Mouse (Mus musculus) testis, postnatal 14 days (tissue): ENCODE measurements at regions not wholly inside any gene's neighbourhood (a gene's known extent, or its start where the extent isn't known, plus 50 kb on each side); places are given as distances from the start of the nearest gene placed in this dataset.

Experiments used
- DNase-seq: peaks from one replicate; pipeline ENCODE4 v3.0.0; 2021; ENCODE audit warnings: low spot score

GRCm38 (mm10) chr12:26778796-26779195, 309.8 kb downstream of the Cmpk2 start:
- no peak for DNase-seq

DNA sequence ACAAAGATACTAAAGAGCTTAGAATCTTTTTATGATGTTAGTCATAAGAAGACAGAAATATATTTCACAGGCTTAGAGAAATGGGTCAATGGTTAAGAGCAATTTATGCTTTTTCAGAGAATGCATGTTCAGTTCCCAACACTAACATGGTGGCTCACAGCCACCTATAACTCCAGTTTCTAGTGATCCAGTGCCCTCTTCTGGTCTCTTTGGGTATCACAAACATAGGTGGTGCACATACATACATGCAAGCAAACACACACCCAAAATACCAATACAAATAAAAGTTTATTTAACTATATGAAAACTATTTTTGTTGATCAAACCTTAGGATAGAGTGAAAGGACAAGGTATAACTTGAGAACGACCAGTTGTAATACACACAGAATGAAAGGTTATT, 308.0 kb downstream of the Cmpk2 start:
- no peak for DNase-seq

- DNase-seq, result no peak
Measured at GRCm38 (mm10) chr12:26774016-26774415, 305.0 kb downstream of the Cmpk2 start.

DNA sequence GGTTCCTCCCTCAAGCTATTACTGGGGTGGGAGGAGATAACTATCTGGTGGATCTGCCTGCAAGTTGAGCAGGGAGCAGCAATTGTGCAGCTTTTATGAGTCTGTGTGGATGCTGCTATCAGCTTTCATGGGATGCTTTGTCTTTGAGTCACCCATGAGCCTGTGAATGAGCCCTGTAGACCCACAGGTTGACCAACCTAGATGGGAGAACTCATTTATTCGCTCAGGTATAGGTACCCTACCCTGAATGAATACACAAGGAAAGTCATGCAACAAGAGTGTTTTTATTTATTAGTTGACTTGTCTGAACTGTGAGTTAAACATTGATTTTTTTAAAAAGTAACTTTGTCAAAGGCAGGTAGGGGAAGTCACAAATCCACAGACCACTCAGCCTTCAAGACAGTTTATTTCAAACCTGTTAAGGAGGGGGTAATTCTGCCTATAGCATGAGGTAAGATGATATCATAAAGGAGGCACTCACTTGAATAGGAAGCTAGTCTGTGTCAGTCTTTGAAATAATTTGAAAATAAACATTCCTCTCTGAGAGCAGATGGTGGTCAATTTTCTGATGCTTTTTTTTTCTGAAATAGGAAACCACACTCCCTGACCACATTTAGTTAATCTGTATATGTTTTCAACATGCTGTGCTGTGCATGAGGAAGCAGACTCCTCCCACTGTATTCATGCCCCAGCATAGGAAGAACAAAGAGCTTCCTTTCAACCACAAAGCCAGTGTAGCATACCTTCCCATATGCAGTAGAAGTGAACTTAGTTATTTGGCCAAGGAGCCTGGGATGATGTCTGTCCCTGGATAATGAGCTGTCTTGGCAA, 302.0 kb downstream of the Cmpk2 start:
- DNase-seq, result no peak

- no peak for DNase-seq
Measured at GRCm38 (mm10) chr12:26767551-26767950, 298.5 kb downstream of the Cmpk2 start.

DNA sequence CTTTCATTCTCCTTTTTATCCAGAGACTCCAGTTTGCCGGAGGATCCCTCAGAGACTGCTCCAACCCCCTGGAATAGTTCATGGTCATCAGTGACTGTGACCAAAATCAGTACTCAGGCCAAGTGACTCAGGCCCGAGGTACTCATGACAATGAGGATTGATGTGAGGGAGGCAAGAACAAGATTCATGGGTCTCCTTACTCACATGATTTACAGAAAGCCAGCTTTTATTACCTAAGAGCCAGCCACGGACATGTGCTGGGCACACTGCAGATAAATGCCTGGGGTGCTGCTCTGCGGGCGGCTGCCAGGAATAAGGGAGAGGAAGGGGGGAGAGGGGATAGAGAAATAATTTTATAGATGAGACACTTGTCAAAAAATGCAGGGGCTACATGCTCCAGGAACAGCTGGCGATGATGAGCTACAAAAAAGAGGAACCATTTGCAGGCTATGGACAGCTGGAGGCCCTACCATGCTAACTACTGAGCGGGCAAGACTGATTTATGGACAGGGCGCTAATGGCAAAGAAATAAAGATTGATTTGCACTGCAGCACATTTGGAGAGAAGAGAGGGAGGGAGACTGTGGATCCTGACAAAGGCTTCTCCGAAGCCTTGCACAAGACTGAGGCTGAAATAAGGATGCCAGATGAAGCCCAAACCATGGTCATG, 289.8 kb downstream of the Cmpk2 start:
- DNase-seq, result no peak

GRCm38 (mm10) chr12:26756284-26756683, 287.3 kb downstream of the Cmpk2 start:
- DNase-seq, result no peak

- DNase-seq, result no peak
Measured at GRCm38 (mm10) chr12:26754611-26755010, 285.6 kb downstream of the Cmpk2 start.

- DNase-seq, result no peak
Measured at GRCm38 (mm10) chr12:26734558-26734897, 265.5 kb downstream of the Cmpk2 start.

- DNase-seq, result no peak
Measured at GRCm38 (mm10) chr12:26733822-26734557, 265.0 kb downstream of the Cmpk2 start.

GRCm38 (mm10) chr12:26723399-26723798, 254.4 kb downstream of the Cmpk2 start:
- no peak for DNase-seq

DNA sequence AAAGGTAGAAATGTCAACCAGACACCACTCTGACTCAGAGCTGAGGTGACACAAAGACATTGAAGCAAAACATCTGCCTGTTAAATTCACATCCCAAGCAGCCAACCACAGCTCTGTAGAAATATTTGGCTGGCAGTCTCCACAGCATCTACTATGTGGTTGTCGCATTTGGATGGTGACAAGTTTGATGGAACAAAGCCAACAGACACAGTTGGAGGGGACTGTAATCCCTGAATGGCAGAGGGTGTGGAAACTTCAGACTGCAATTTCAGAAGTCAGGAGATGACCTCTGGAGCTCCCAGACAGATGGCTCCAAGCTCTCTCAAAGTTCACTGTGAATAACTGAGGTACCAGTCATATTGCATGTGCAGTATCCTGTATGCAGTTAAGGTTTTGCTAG, 229.8 kb downstream of the Cmpk2 start:
- no peak for DNase-seq

GRCm38 (mm10) chr12:26688048-26688447, 219.0 kb downstream of the Cmpk2 start:
- no peak for DNase-seq

GRCm38 (mm10) chr12:26680568-26680947, 211.6 kb downstream of the Cmpk2 start:
- DNase-seq, result no peak

DNA sequence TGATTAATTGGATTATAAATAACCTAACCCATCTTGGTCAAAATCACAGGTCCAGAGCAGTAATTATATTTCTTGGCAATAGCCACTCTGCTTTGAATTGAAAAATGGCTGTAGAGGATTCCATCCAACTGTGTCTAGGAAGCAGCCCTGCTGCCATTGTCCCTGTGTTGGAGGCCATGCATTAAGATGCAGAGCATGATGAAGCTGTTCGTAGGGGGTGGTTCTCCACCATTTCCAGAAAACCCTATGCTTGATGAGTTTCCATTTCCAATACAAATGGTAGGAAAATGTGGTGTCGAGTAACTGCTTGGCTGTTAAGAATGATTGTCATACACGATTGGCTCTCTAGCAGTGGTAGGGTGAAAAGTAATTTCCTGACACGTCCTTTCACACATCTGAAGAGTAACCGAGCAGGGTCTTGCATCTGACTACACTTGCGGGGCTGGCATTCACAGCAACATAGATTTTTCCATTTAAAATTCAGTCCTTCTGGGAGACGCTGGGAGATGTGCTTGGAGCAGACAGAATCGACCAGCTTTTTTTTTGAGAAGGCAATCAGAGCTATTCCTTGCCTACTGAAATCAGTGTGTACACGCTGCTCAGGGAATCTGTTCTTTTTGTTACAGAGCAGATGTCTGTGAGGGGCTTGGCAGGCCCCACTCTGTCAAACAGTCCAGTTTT, 211.0 kb downstream of the Cmpk2 start:
- DNase-seq, result no peak

DNA sequence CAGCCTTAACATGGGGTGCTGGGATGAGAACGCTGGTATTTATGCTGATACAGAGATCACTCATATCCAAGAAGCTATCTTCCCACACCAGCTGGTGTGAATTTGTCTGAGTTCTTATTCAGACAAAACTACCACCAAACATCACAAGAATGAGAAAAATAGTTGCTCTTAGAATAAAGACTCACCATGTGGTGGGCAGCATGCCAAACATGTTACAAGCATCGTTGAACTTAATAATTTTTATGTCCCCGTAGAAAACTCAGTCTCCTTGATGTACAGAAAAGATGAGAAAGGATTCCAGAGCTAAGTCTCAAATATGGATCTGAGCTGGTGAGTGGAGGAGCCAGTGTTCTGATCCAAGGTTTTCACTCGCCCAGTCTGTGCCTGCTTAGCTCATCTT, 196.5 kb downstream of the Cmpk2 start:
- DNase-seq, result no peak

DNA sequence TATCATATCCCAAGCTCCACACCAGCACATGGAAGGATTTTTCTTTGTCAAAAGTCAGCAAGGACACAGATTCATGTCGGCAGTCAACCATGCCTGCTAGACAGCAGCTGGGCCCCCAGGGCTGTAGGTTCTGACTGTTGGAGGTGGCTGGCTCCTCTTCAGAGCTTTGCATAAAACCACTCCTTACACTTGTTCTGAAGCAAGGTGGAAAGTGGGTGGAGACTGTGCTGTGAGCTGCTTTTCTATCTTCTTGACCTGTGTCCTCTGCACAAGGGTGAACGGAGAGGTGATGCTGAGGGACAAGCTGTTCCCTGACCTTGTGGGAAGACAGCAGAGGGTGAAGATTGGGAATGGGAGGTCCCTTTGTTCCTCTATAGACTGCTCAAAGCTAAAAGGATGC, 185.2 kb downstream of the Cmpk2 start:
- no peak for DNase-seq

DNA sequence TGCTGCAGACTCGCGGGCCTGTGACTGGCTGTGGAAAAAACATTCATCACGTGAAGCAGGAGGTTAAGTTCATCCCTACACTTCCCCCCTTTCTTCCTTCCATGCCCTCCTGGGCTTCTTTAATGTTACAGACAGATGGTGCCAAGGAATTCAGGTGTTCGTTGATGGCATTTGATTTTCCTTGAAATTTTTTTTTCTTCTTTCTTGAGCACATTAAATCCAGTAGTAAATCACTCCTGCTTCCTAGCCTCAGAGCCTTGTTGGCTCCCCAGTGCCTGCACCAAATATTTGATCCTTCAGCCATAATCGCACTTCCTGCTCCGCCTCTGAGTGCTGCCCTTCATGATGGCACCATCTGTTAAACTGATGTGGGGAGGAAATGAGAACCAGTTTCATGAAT, 184.8 kb downstream of the Cmpk2 start:
- DNase-seq, result no peak

DNA sequence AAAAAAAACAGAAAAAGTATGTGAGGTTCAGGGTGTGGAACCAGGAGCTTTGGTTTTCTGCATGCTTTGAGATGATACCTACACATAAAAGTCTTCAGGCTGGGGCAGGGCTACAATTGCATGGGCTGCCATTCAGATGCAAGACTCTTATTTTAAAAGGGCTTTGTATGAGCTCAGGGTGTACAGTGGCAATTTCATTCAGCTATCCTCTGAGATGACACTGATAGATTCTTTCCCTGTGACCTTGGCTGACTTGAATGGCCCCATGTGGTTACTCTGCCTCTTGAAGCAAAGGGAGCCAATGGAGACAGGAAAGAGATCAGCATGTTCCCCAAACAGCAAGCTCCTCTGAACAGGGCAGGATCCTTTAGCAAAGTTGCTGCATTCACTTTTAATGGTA, 177.1 kb downstream of the Cmpk2 start:
- DNase-seq, result no peak

- no peak for DNase-seq
Measured at GRCm38 (mm10) chr12:26635665-26636241, 166.7 kb downstream of the Cmpk2 start.

- no peak for DNase-seq
Measured at GRCm38 (mm10) chr12:26635253-26635652, 166.2 kb downstream of the Cmpk2 start.

DNA sequence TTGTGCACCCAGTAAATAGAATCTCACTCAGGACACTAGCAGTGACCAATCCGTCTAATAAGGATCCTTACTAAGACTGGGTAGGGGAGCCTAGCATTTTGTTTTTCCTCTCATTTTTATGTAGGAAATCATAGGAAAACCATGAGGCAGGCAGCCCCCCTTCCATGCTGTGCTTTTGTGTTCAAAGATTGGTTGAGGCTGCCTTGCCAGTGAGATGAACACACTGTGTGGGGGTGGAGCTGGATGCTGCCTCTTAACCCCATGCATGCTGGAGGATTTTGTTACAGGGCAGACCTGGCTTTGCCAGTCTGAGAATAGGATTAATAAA, 162.8 kb downstream of the Cmpk2 start:
- DNase-seq, result no peak
